Mouse (Mus musculus): ENCODE measurements around the gene Upk1b. TPM values are rescaled to one million over a fixed set of nuclear protein-coding genes. Genes with fewer than 3 reads are reported as not detected.

Upk1b gene
- total and polyA plus RNA-seq, 3 experiments, result not detected

DNA sequence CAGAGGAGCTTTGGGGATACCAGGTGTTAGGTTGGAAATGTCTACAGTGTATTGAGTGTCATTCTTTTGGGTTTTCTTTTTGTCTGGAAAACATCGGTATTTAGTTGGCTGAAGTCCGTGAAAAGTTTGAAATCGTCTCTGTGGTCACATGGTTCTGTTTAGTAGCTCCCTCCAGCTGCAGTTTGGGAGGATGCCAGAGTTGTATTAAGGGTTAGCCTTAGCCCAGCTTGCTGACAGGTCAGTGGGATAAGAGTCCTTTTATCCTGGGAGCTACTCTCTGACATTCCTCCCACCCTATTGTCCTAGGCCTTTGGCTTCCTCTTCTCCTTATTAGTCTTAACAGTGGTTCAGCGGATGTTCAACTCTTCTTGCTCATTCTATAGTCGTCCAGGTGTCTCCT lies 38.2 kb downstream of the Upk1b start:
- Histone ChIP-seq H3K36me3 (replicated peaks in 1 of 2; ENCODE audit: control insufficient read depth in 1 of 2, insufficient read depth in 1 of 2, low read length in 1 of 2) (no peaks in the 10 kb centered on the region), H3K9ac (ENCODE audit: insufficient read depth, low read depth) (no peak overlapping the region), H3K4me1 (ENCODE audit: control insufficient read depth in 1 of 2, insufficient read depth in 2 of 2) (peaks cover 5 to 21% of the 10 kb centered on the region in 2 experiments), H3K79me2 (replicated peaks; ENCODE audit: control insufficient read depth, extremely low read depth, insufficient read depth, poor library complexity, severe bottlenecking) (no peaks in the 10 kb centered on the region), H3K4me3 (replicated peaks in 1 of 3; ENCODE audit: low read depth in 2 of 3, low read length in 2 of 3, poor library complexity in 1 of 3) (no peak overlapping the region), H3K9me3 (replicated peaks; ENCODE audit: low read length) (no peaks in the 10 kb centered on the region), H3K27me3 (replicated peaks) (no peaks in the 10 kb centered on the region), H3K4me2 (ENCODE audit: insufficient read depth, low read depth, poor library complexity, severe bottlenecking) (no peak overlapping the region), H3K27ac (ENCODE audit: insufficient read depth, low read depth) (no peak overlapping the region)
- dilution Hi-C loops (cut with MboI; ENCODE audit: extremely low pct_ligation_motif_present, extremely low pct_unique_long_range_greater_than_20kb, low sequenced_read_pairs) (no loop called here), in situ Hi-C loops (cut with MboI; ENCODE audit: low pct_ligation_motif_present, low pct_unique_long_range_greater_than_20kb, low sequenced_read_pairs) (no loop called here)
- no peak for DNase-seq (ENCODE audit: extremely low read depth)
- TF ChIP-seq POLR2AphosphoS2 (IDR thresholded peaks at IDR 0.05; ENCODE audit: low read depth, low read length) (no peak), PAX5 (IDR thresholded peaks at IDR 0.05; ENCODE audit: low read length) (no peak)

DNA sequence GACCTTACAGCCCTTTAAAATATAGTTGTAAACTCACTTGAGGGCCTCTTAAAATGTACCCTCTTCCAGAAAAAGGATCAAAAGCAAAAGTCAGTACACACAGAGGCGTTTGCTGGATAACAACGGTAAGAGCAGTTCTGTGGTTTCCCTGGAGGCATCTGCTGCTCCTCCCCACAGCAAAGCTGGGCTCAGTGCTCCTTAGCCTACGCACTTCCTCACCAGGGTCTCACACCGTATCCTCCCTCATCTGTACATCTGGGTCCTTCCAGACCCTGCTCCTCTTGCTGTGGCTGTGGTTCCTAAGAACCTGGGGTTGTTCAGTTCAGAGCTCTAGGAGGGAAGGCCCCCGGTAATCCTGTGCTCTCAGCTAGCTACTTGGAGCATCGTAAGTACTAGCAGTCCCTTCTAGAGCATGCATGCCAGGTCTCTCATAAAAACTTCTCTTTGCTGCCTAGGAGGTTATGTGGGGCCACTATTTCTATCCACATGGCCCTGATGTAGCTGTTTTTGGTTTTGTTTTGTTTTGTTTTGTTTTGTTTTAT lies 39.2 kb downstream of the Upk1b start:
- H3K27me3 ChIP-seq (replicated peaks), result no peaks in the 10 kb centered on the region
- H3K4me2 ChIP-seq (ENCODE audit: insufficient read depth, low read depth, poor library complexity, severe bottlenecking), result no peak overlapping the region
- H3K9ac ChIP-seq (ENCODE audit: insufficient read depth, low read depth), result no peak overlapping the region
- H3K79me2 ChIP-seq (replicated peaks; ENCODE audit: control insufficient read depth, extremely low read depth, insufficient read depth, poor library complexity, severe bottlenecking), result no peaks in the 10 kb centered on the region
- H3K4me3 ChIP-seq (replicated peaks in 1 of 3; ENCODE audit: low read depth in 2 of 3, low read length in 2 of 3, poor library complexity in 1 of 3), result no peak overlapping the region
- H3K27ac ChIP-seq (ENCODE audit: insufficient read depth, low read depth), result no peak overlapping the region
- dilution Hi-C loops (cut with MboI; ENCODE audit: extremely low pct_ligation_motif_present, extremely low pct_unique_long_range_greater_than_20kb, low sequenced_read_pairs) (no loop called here), in situ Hi-C loops (cut with MboI; ENCODE audit: low pct_ligation_motif_present, low pct_unique_long_range_greater_than_20kb, low sequenced_read_pairs) (no loop called here)
- H3K36me3 ChIP-seq (replicated peaks in 1 of 2; ENCODE audit: control insufficient read depth in 1 of 2, insufficient read depth in 1 of 2, low read length in 1 of 2), result no peaks in the 10 kb centered on the region
- TF ChIP-seq JUN (IDR thresholded peaks at IDR 0.05; ENCODE audit: insufficient read depth, low read depth, low read length), result no peak
- no peak for TF ChIP-seq POLR2AphosphoS2 (IDR thresholded peaks at IDR 0.05; ENCODE audit: low read depth, low read length)
- TF ChIP-seq RCOR1 (conservative IDR thresholded peaks at IDR 0.05; ENCODE audit: low read depth, low read length), result no peak
- no peak for TF ChIP-seq NRF1 (IDR thresholded peaks at IDR 0.05; ENCODE audit: low read depth, low read length)
- TF ChIP-seq BHLHE40 (IDR thresholded peaks at IDR 0.05; ENCODE audit: low read depth, low read length), result no peak
- TF ChIP-seq ZMIZ1 (IDR thresholded peaks at IDR 0.05; ENCODE audit: low read depth, low read length), result no peak
- no peak for TF ChIP-seq SIN3A (IDR thresholded peaks at IDR 0.05; ENCODE audit: low read length)
- no peak for TF ChIP-seq MXI1 (IDR thresholded peaks at IDR 0.05; ENCODE audit: low read depth, low read length)
- TF ChIP-seq UBTF (IDR thresholded peaks at IDR 0.05; ENCODE audit: low read depth, low read length), result no peak
- no peak for TF ChIP-seq POLR2A (IDR thresholded peaks at IDR 0.05; ENCODE audit: low read depth, low read length)
- TF ChIP-seq CHD2 (IDR thresholded peaks at IDR 0.05; ENCODE audit: low read length), result no peak
- no peak for TF ChIP-seq USF1 (IDR thresholded peaks at IDR 0.05; ENCODE audit: low read depth, low read length)
- TF ChIP-seq CTCF (conservative IDR thresholded peaks at IDR 0.05 in 1 of 2, IDR thresholded peaks at IDR 0.05 in 1 of 2; ENCODE audit: low read depth in 2 of 2, low read length in 2 of 2), result no peak
- no peak for TF ChIP-seq CHD1 (IDR thresholded peaks at IDR 0.05; ENCODE audit: low read depth, low read length)
- no peak for TF ChIP-seq JUND (conservative IDR thresholded peaks at IDR 0.05; ENCODE audit: low read depth, low read length)
- no peak for TF ChIP-seq ELF1 (IDR thresholded peaks at IDR 0.05; ENCODE audit: low read depth, low read length)
- TF ChIP-seq ZC3H11A (IDR thresholded peaks at IDR 0.05; ENCODE audit: low read depth, low read length), result no peak
- TF ChIP-seq EP300 (IDR thresholded peaks at IDR 0.05; ENCODE audit: low read length), result no peak
- no peak for TF ChIP-seq MYC (IDR thresholded peaks at IDR 0.05; ENCODE audit: low read depth, low read length)
- TF ChIP-seq ETS1 (conservative IDR thresholded peaks at IDR 0.05; ENCODE audit: low read depth, low read length), result no peak
- H3K4me1 ChIP-seq (ENCODE audit: control insufficient read depth in 1 of 2, insufficient read depth in 2 of 2), result peaks cover 5 to 21% of the 10 kb centered on the region in 2 experiments
- no peak for DNase-seq (ENCODE audit: extremely low read depth)
- H3K9me3 ChIP-seq (replicated peaks; ENCODE audit: low read length), result no peaks in the 10 kb centered on the region
